Comparison of ENCODE assay signal across 8 mouse cellular contexts in genomic region chr8:121897871-121898381, GRCm38 (mm10). TPM values are rescaled to one million over a fixed set of nuclear protein-coding genes. Genes with fewer than 3 reads are reported as not detected.
DNase-seq lines count a peak whose midpoint lies in the region; ATAC-seq and TF ChIP-seq lines count a peak whose summit lies in the region.

No protein-coding gene starts in this region.

- no peaks in the 10 kb centered on the region for H3K27me3 ChIP-seq in heart, embryonic 12.5 days (replicated peaks)
- H3K27me3 ChIP-seq in Patski, result no peaks in the 10 kb centered on the region
- no peaks in the 10 kb centered on the region for H3K27me3 ChIP-seq in forebrain, embryonic 16.5 days (replicated peaks; ENCODE audit: control insufficient read depth, insufficient read depth, low read length)
- H3K27me3 ChIP-seq in liver, embryonic 14.5 days (ENCODE audit: control insufficient read depth, insufficient read depth, low read length), result no peaks in the 10 kb centered on the region
- no peaks in the 10 kb centered on the region for H3K27me3 ChIP-seq in stomach, embryonic 14.5 days (ENCODE audit: control insufficient read depth, insufficient read depth, low read length)

- POLR2A ChIA-PET in Patski (lab: Charles Lee), result interaction anchor here (0.7 to 1.0 kb wide), 3 partner anchors 9 to 44 kb away, joined by 3 to 4 read pairs (median 3); partner anchors contain the start of gene Slc7a5

- peak overlapping the region; percentile 55 for H3K4me2 ChIP-seq in heart, embryonic 12.5 days
- H3K4me2 ChIP-seq in forebrain, embryonic 16.5 days (ENCODE audit: low read length), result peak overlapping the region; percentile 25
- H3K4me2 ChIP-seq in liver, embryonic 14.5 days (ENCODE audit: low read depth), result peak overlapping the region; percentile 93
- H3K4me2 ChIP-seq in stomach, embryonic 14.5 days (replicated peaks; ENCODE audit: low read depth, low read length), result peak overlapping the region; percentile 36

- TF ChIP-seq EP300 in liver, embryonic 14.5 days (IDR thresholded peaks at IDR 0.05; ENCODE audit: low read depth), result no peak

- no peaks in the 10 kb centered on the region for H3K9me3 ChIP-seq in heart, embryonic 12.5 days (replicated peaks)
- H3K9me3 ChIP-seq in forebrain, embryonic 16.5 days (ENCODE audit: control insufficient read depth, low read length), result no peaks in the 10 kb centered on the region
- H3K9me3 ChIP-seq in liver, embryonic 14.5 days (ENCODE audit: control insufficient read depth, low read length), result no peaks in the 10 kb centered on the region
- H3K9me3 ChIP-seq in stomach, embryonic 14.5 days (ENCODE audit: control insufficient read depth, low read depth, low read length), result no peaks in the 10 kb centered on the region

- no peak for DNase-seq in heart, postnatal 25 days (ENCODE audit: low spot score)
- peak; percentile 89 for DNase-seq in Patski (ENCODE audit: low read depth, low spot score)
- peak; percentile 71 for DNase-seq in kidney, adult 9 months
- DNase-seq in liver, embryonic 14.5 days (ENCODE audit: low read depth in 3 of 3, low spot score in 3 of 3), result peak in 1 of 3 experiments; percentile 51
- DNase-seq in B cell, adult 2 months, result no peak

- in situ Hi-C loops in Patski (cut with MboI; ENCODE audit: low pct_unique_long_range_greater_than_20kb), result no loop called here

- H3K36me3 ChIP-seq in heart, embryonic 12.5 days, result peaks cover 4% of the 10 kb centered on the region; the same call in 1 of the 2 replicates
- no peaks in the 10 kb centered on the region for H3K36me3 ChIP-seq in forebrain, embryonic 16.5 days (ENCODE audit: control insufficient read depth, insufficient read depth)
- peaks cover 37% of the 10 kb centered on the region for H3K36me3 ChIP-seq in liver, embryonic 14.5 days (replicated peaks; ENCODE audit: control insufficient read depth, insufficient read depth, low read depth)
- H3K36me3 ChIP-seq in stomach, embryonic 14.5 days (ENCODE audit: control insufficient read depth, insufficient read depth, low read length), result peaks cover 4% of the 10 kb centered on the region; the same call in 1 of the 2 replicates

- peak overlapping the region; percentile 26 for H3K9ac ChIP-seq in heart, embryonic 12.5 days
- peak overlapping the region; percentile 45 for H3K9ac ChIP-seq in forebrain, embryonic 16.5 days (replicated peaks; ENCODE audit: low read depth, low read length)
- peak overlapping the region; percentile 90 for H3K9ac ChIP-seq in liver, embryonic 14.5 days (replicated peaks)
- no peak overlapping the region for H3K9ac ChIP-seq in stomach, embryonic 14.5 days (replicated peaks; ENCODE audit: low read depth, low read length)

- peak overlapping the region; percentile 14; the same call in 1 of the 2 replicates for H3K4me3 ChIP-seq in heart, embryonic 12.5 days
- H3K4me3 ChIP-seq in forebrain, embryonic 16.5 days (replicated peaks; ENCODE audit: low read length), result no peak overlapping the region
- H3K4me3 ChIP-seq in liver, embryonic 14.5 days (ENCODE audit: insufficient read depth in 1 of 2, low read depth in 2 of 2, low read length in 2 of 2), result peak overlapping the region; percentile 37 to 43
- peak overlapping the region; percentile 11; the same call in 1 of the 2 replicates for H3K4me3 ChIP-seq in stomach, embryonic 14.5 days (ENCODE audit: low read depth, low read length)

- intact Hi-C loops in heart, postnatal 25 days (cut with DNase I), result no loop called here

- CTCF ChIA-PET in Patski (lab: Charles Lee), result interaction anchor here (1.0 to 2.1 kb wide), 7 partner anchors 9 to 47 kb away, joined by 3 to 11 read pairs (median 3); no protein-coding TSS in a partner anchor

- ATAC-seq in heart, embryonic 12.5 days (ENCODE audit: insufficient number of reproducible peaks, low FRiP score), result peak; percentile 31; the same call in 1 of the 2 replicates
- peak; percentile 60 for ATAC-seq in Patski
- peak; percentile 65 for ATAC-seq in forebrain, embryonic 16.5 days
- peak; percentile 32 for ATAC-seq in liver, embryonic 14.5 days (ENCODE audit: insufficient read depth)
- peak; percentile 44; the same call in 1 of the 2 replicates for ATAC-seq in stomach, embryonic 14.5 days (ENCODE audit: insufficient number of reproducible peaks, insufficient read depth, low FRiP score, low read depth)

- TF ChIP-seq CTCF in Patski (IDR thresholded peaks at IDR 0.05), result no peak
- TF ChIP-seq CTCF in liver, embryonic 14.5 days (IDR thresholded peaks at IDR 0.05; ENCODE audit: low read depth), result no peak

- WGBS in heart, embryonic 12.5 days, result 24% methylated on average over 7 of the region's 7 CpGs
- WGBS in forebrain, embryonic 16.5 days, result 4% methylated on average over 7 of the region's 7 CpGs
- 50% methylated on average over 7 of the region's 7 CpGs for WGBS in liver, embryonic 14.5 days (ENCODE audit: insufficient replicate concordance)
- 11% methylated on average over 7 of the region's 7 CpGs for WGBS in stomach, embryonic 14.5 days

- H3K27ac ChIP-seq in heart, embryonic 12.5 days (ENCODE audit: poor library complexity, severe bottlenecking), result peak overlapping the region; percentile 91
- peak overlapping the region; percentile 91 for H3K27ac ChIP-seq in forebrain, embryonic 16.5 days (ENCODE audit: low read length)
- peak overlapping the region; percentile 99 for H3K27ac ChIP-seq in liver, embryonic 14.5 days
- peak overlapping the region; percentile 96 for H3K27ac ChIP-seq in stomach, embryonic 14.5 days (ENCODE audit: low read length)

- peaks cover 65% of the 10 kb centered on the region for H3K4me1 ChIP-seq in heart, embryonic 12.5 days (replicated peaks)
- peaks cover 29% of the 10 kb centered on the region for H3K4me1 ChIP-seq in forebrain, embryonic 16.5 days (replicated peaks; ENCODE audit: control insufficient read depth, insufficient read depth, low read length)
- H3K4me1 ChIP-seq in liver, embryonic 14.5 days (replicated peaks; ENCODE audit: control insufficient read depth in 2 of 2, insufficient read depth in 2 of 2, low read length in 1 of 2), result peaks cover 44 to 52% of the 10 kb centered on the region in 2 experiments
- peaks cover 43% of the 10 kb centered on the region for H3K4me1 ChIP-seq in stomach, embryonic 14.5 days (ENCODE audit: control insufficient read depth, insufficient read depth, low read length)

RNA-seq across cellular contexts. Expression of gene Slc7a5, which starts 9.6 kb away (rescaled TPM):
- polyA plus RNA-seq in heart, embryonic 12.5 days (2016; fragmentation: Nextera tagmentation; extraction: Ambion mirVana), result 22.3 and 24.6 TPM in 2 replicates
- total RNA-seq in heart, postnatal 25 days (2021), result 1 to 10 TPM; 3.2 to 4.9 TPM
- 164 TPM for polyA plus RNA-seq in Patski (2021)
- 44.1 and 47.5 TPM in 2 replicates for polyA plus RNA-seq in forebrain, embryonic 16.5 days (2015; fragmentation: Nextera tagmentation; extraction: Ambion mirVana)
- 40.0 and 40.9 TPM in 2 replicates for polyA plus RNA-seq in liver, embryonic 14.5 days (2012; rRNA removed)
- 36.7 and 40.7 TPM in 2 replicates for polyA plus RNA-seq in liver, embryonic 14.5 days (2014; fragmentation: Nextera tagmentation; extraction: Ambion mirVana)
- 17.1 and 19.7 TPM in 2 replicates for polyA plus RNA-seq in stomach, embryonic 14.5 days (2014; fragmentation: Nextera tagmentation; extraction: Ambion mirVana)

RNA-seq across cellular contexts. Expression of gene Car5a, which starts 46.8 kb away (rescaled TPM):
- polyA plus RNA-seq in heart, embryonic 12.5 days (2016; fragmentation: Nextera tagmentation; extraction: Ambion mirVana), result not detected in 2 replicates
- not detected for total RNA-seq in heart, postnatal 25 days (2021)
- not detected for polyA plus RNA-seq in Patski (2021)
- polyA plus RNA-seq in forebrain, embryonic 16.5 days (2015; fragmentation: Nextera tagmentation; extraction: Ambion mirVana), result 0.50 and 0.72 TPM in 2 replicates
- 0.87 and 1.1 TPM in 2 replicates for polyA plus RNA-seq in liver, embryonic 14.5 days (2012; rRNA removed)
- polyA plus RNA-seq in liver, embryonic 14.5 days (2014; fragmentation: Nextera tagmentation; extraction: Ambion mirVana), result 1.3 and 1.4 TPM in 2 replicates
- polyA plus RNA-seq in stomach, embryonic 14.5 days (2014; fragmentation: Nextera tagmentation; extraction: Ambion mirVana), result not detected in 2 replicates

RNA-seq across cellular contexts. Expression of gene Banp, which starts 51.6 kb away (rescaled TPM):
- polyA plus RNA-seq in heart, embryonic 12.5 days (2016; fragmentation: Nextera tagmentation; extraction: Ambion mirVana), result 28.4 and 31.8 TPM in 2 replicates
- total RNA-seq in heart, postnatal 25 days (2021), result 10 to 100 TPM; 15.0 to 26.5 TPM
- 45.2 TPM for polyA plus RNA-seq in Patski (2021)
- 68.4 and 69.9 TPM in 2 replicates for polyA plus RNA-seq in forebrain, embryonic 16.5 days (2015; fragmentation: Nextera tagmentation; extraction: Ambion mirVana)
- 20.8 and 23.0 TPM in 2 replicates for polyA plus RNA-seq in liver, embryonic 14.5 days (2012; rRNA removed)
- polyA plus RNA-seq in liver, embryonic 14.5 days (2014; fragmentation: Nextera tagmentation; extraction: Ambion mirVana), result 12.0 and 13.6 TPM in 2 replicates
- 33.8 and 42.4 TPM in 2 replicates for polyA plus RNA-seq in stomach, embryonic 14.5 days (2014; fragmentation: Nextera tagmentation; extraction: Ambion mirVana)

Comparison
In these comparisons a context has a peak if more than half of its experiments do, and no peak if none do; other contexts are left out.
1. H3K4me2 ChIP-seq: peak in every context shown above with its lines; median percentile 93 in liver, embryonic 14.5 days; 55 in heart, embryonic 12.5 days; 36 in stomach, embryonic 14.5 days; 25 in forebrain, embryonic 16.5 days.
2. DNase-seq: peak in Patski (single experiment) and kidney, adult 9 months (single experiment); none in heart, postnatal 25 days (single experiment) and B cell, adult 2 months (0 of 2).
3. Peak in every context shown above with its lines, with median percentiles within 50 percentile points of each other: ATAC-seq and H3K27ac ChIP-seq.